Comparison of ENCODE assay signal across 8 mouse cellular contexts in genomic region chr5:137510014-137510501, GRCm38 (mm10). TPM values are rescaled to one million over a fixed set of nuclear protein-coding genes. Genes with fewer than 3 reads are reported as not detected.
A peak's percentile ranks its signal among the peaks of the same experiment; 100 is the strongest.
DNase-seq lines count a peak whose midpoint lies in the region; ATAC-seq and TF ChIP-seq lines count a peak whose summit lies in the region.

No protein-coding gene starts in this region.

- WGBS in embryonic facial prominence, embryonic 15.5 days = under 1% methylated on average over 33 of the region's 52 CpGs
- WGBS in heart, embryonic 11.5 days (ENCODE audit: insufficient replicate concordance) = 2% methylated on average over 31 of the region's 52 CpGs
- WGBS in kidney, embryonic 14.5 days = 2% methylated on average over 30 of the region's 52 CpGs
- WGBS in liver, embryonic 12.5 days (ENCODE audit: insufficient replicate concordance) = 2% methylated on average over 44 of the region's 52 CpGs

- DNase-seq in 416B (ENCODE audit: low read depth) = peak; percentile 66
- DNase-seq in adrenal gland, postnatal 14 days = peak; percentile 87
- peak; percentile 67 to 87 for DNase-seq in spleen, postnatal 4 days (ENCODE audit: low spot score in 2 of 2)

- no peaks in the 10 kb centered on the region for H3K36me3 ChIP-seq in embryonic facial prominence, embryonic 15.5 days
- H3K36me3 ChIP-seq in heart, embryonic 11.5 days (ENCODE audit: control insufficient read depth, insufficient read depth, low read length) = no peaks in the 10 kb centered on the region
- H3K36me3 ChIP-seq in kidney, embryonic 14.5 days (ENCODE audit: control insufficient read depth, insufficient read depth, low read length) = peaks cover 8% of the 10 kb centered on the region; the same call in 1 of the 2 replicates
- H3K36me3 ChIP-seq in liver, embryonic 12.5 days = 0 out of 2 replicates have a peak, but pooled peaks cover 7% of the 10 kb centered on the region
- H3K36me3 ChIP-seq in myocyte (ENCODE audit: control insufficient read depth, insufficient read depth) = no peaks in the 10 kb centered on the region

- TF ChIP-seq POLR2A in myocyte (IDR thresholded peaks at IDR 0.05; ENCODE audit: insufficient read length, low read depth) = peak; percentile 59

- H3K4me1 ChIP-seq in embryonic facial prominence, embryonic 15.5 days = peaks cover 43% of the 10 kb centered on the region
- peaks cover 23% of the 10 kb centered on the region for H3K4me1 ChIP-seq in heart, embryonic 11.5 days (ENCODE audit: control insufficient read depth, insufficient read depth, low read length)
- peaks cover 18% of the 10 kb centered on the region for H3K4me1 ChIP-seq in kidney, embryonic 14.5 days (ENCODE audit: control insufficient read depth, insufficient read depth, low read length)
- peaks cover 46% of the 10 kb centered on the region for H3K4me1 ChIP-seq in liver, embryonic 12.5 days

- peaks cover 44% of the 10 kb centered on the region for H3K79me2 ChIP-seq in myocyte (ENCODE audit: control insufficient read depth, insufficient read depth)

- H3K9ac ChIP-seq in embryonic facial prominence, embryonic 15.5 days = peak overlapping the region; percentile 94
- H3K9ac ChIP-seq in heart, embryonic 11.5 days (ENCODE audit: low read depth, low read length) = peak overlapping the region; percentile 99
- peak overlapping the region; percentile 99 for H3K9ac ChIP-seq in kidney, embryonic 14.5 days (ENCODE audit: low read depth, low read length)
- H3K9ac ChIP-seq in liver, embryonic 12.5 days = peak overlapping the region; percentile 98

- peak overlapping the region; percentile 98 for H3ac ChIP-seq in myocyte (ENCODE audit: control insufficient read depth, insufficient read length)

- no peaks in the 10 kb centered on the region for H3K9me3 ChIP-seq in embryonic facial prominence, embryonic 15.5 days (replicated peaks)
- no peaks in the 10 kb centered on the region for H3K9me3 ChIP-seq in heart, embryonic 11.5 days (replicated peaks; ENCODE audit: control insufficient read depth, low read length)
- H3K9me3 ChIP-seq in kidney, embryonic 14.5 days (ENCODE audit: control insufficient read depth, low read length) = no peaks in the 10 kb centered on the region
- H3K9me3 ChIP-seq in liver, embryonic 12.5 days (replicated peaks) = no peaks in the 10 kb centered on the region

- peak overlapping the region; percentile 88 for H3K27ac ChIP-seq in embryonic facial prominence, embryonic 15.5 days (replicated peaks)
- peak overlapping the region; percentile 78 for H3K27ac ChIP-seq in heart, embryonic 11.5 days (ENCODE audit: low read depth, low read length)
- H3K27ac ChIP-seq in kidney, embryonic 14.5 days (ENCODE audit: low read depth, low read length) = peak overlapping the region; percentile 74; the same call in 1 of the 2 replicates
- peak overlapping the region; percentile 83 for H3K27ac ChIP-seq in liver, embryonic 12.5 days

- peak; percentile 80 for ATAC-seq in embryonic facial prominence, embryonic 15.5 days (ENCODE audit: insufficient number of reproducible peaks, low FRiP score, low TSS enrichment, low read depth)
- peak; percentile 63 for ATAC-seq in heart, embryonic 11.5 days (replicated peaks; ENCODE audit: insufficient number of reproducible peaks, low FRiP score, low TSS enrichment)
- peak; percentile 84 for ATAC-seq in kidney, embryonic 14.5 days (ENCODE audit: low FRiP score, low TSS enrichment)
- peak; percentile 74 for ATAC-seq in liver, embryonic 12.5 days

- no peaks in the 10 kb centered on the region for H3K27me3 ChIP-seq in embryonic facial prominence, embryonic 15.5 days
- H3K27me3 ChIP-seq in heart, embryonic 11.5 days (ENCODE audit: control insufficient read depth, insufficient read depth, low read length) = no peaks in the 10 kb centered on the region
- no peaks in the 10 kb centered on the region for H3K27me3 ChIP-seq in kidney, embryonic 14.5 days (ENCODE audit: control insufficient read depth, insufficient read depth, low read length)
- H3K27me3 ChIP-seq in liver, embryonic 12.5 days (replicated peaks) = no peaks in the 10 kb centered on the region
- no peaks in the 10 kb centered on the region for H3K27me3 ChIP-seq in myocyte (ENCODE audit: control insufficient read depth, insufficient read depth, insufficient read length)

- peak overlapping the region; percentile 79 for H3K4me2 ChIP-seq in embryonic facial prominence, embryonic 15.5 days (replicated peaks)
- peak overlapping the region; percentile 95 for H3K4me2 ChIP-seq in heart, embryonic 11.5 days
- H3K4me2 ChIP-seq in kidney, embryonic 14.5 days (replicated peaks; ENCODE audit: low read depth, low read length) = peak overlapping the region; percentile 84
- H3K4me2 ChIP-seq in liver, embryonic 12.5 days = peak overlapping the region; percentile 95
- peak overlapping the region; percentile 71 for H3K4me2 ChIP-seq in myocyte (ENCODE audit: low read depth)

- H3K4me3 ChIP-seq in embryonic facial prominence, embryonic 15.5 days (replicated peaks) = peak overlapping the region; percentile 87
- peak overlapping the region; percentile 89 for H3K4me3 ChIP-seq in heart, embryonic 11.5 days (ENCODE audit: low read depth, low read length)
- H3K4me3 ChIP-seq in kidney, embryonic 14.5 days (ENCODE audit: low read length) = peak overlapping the region; percentile 84
- peak overlapping the region; percentile 93 for H3K4me3 ChIP-seq in liver, embryonic 12.5 days
- H3K4me3 ChIP-seq in myocyte = peak overlapping the region; percentile 29

TF ChIP-seq in myocyte, 11 proteins besides CTCF, POLR2A, EP300 and RAD21:
- TF ChIP-seq E2F4 (IDR thresholded peaks at IDR 0.05; ENCODE audit: insufficient read depth) (no peak), POLR2AphosphoS2 (IDR thresholded peaks at IDR 0.05; ENCODE audit: insufficient read length, low read depth) (no peak), MYOD1 (IDR thresholded peaks at IDR 0.05; ENCODE audit: control insufficient read depth in 1 of 3, insufficient read length in 2 of 3, low read depth in 2 of 3) (no peak), USF1 (IDR thresholded peaks at IDR 0.05; ENCODE audit: low read depth) (peak; percentile 87)

RNA-seq across cellular contexts. Expression of gene Pop7, which starts 7.7 kb away (rescaled TPM):
- total RNA-seq in adrenal gland, postnatal 14 days (2021) = 22.3 and 26.2 TPM in 2 replicates
- polyA plus RNA-seq in embryonic facial prominence, embryonic 15.5 days (2015; fragmentation: Nextera tagmentation; extraction: Ambion mirVana) = 45.1 and 45.9 TPM in 2 replicates
- 46.5 and 50.0 TPM in 2 replicates for polyA plus RNA-seq in heart, embryonic 11.5 days (2014; fragmentation: Nextera tagmentation; extraction: Ambion mirVana)
- polyA plus RNA-seq in kidney, embryonic 14.5 days (2014; fragmentation: Nextera tagmentation; extraction: Ambion mirVana) = 57.8 and 69.5 TPM in 2 replicates
- polyA plus RNA-seq in liver, embryonic 12.5 days (2016; fragmentation: Nextera tagmentation; extraction: Ambion mirVana) = 48.4 and 55.3 TPM in 2 replicates
- polyA plus RNA-seq in myocyte (2012; fragmentation: generic; extraction: Trizol) = 53.0 TPM

RNA-seq across cellular contexts. Expression of gene Gigyf1, which starts 8.3 kb away (rescaled TPM):
- 30.5 and 36.6 TPM in 2 replicates for total RNA-seq in adrenal gland, postnatal 14 days (2021)
- 12.7 and 15.5 TPM in 2 replicates for polyA plus RNA-seq in embryonic facial prominence, embryonic 15.5 days (2015; fragmentation: Nextera tagmentation; extraction: Ambion mirVana)
- 6.8 and 9.5 TPM in 2 replicates for polyA plus RNA-seq in heart, embryonic 11.5 days (2014; fragmentation: Nextera tagmentation; extraction: Ambion mirVana)
- polyA plus RNA-seq in kidney, embryonic 14.5 days (2014; fragmentation: Nextera tagmentation; extraction: Ambion mirVana) = 16.0 and 18.6 TPM in 2 replicates
- polyA plus RNA-seq in liver, embryonic 12.5 days (2016; fragmentation: Nextera tagmentation; extraction: Ambion mirVana) = 5.6 and 6.0 TPM in 2 replicates
- 9.6 TPM for polyA plus RNA-seq in myocyte (2012; fragmentation: generic; extraction: Trizol)

RNA-seq across cellular contexts. Expression of gene Epo, which starts 23.0 kb away (rescaled TPM):
- total RNA-seq in adrenal gland, postnatal 14 days (2021) = not detected in 2 replicates
- not detected in 2 replicates for polyA plus RNA-seq in embryonic facial prominence, embryonic 15.5 days (2015; fragmentation: Nextera tagmentation; extraction: Ambion mirVana)
- polyA plus RNA-seq in heart, embryonic 11.5 days (2014; fragmentation: Nextera tagmentation; extraction: Ambion mirVana) = not detected in 2 replicates
- polyA plus RNA-seq in kidney, embryonic 14.5 days (2014; fragmentation: Nextera tagmentation; extraction: Ambion mirVana) = not detected in 2 replicates
- polyA plus RNA-seq in liver, embryonic 12.5 days (2016; fragmentation: Nextera tagmentation; extraction: Ambion mirVana) = 1.7 and 2.3 TPM in 2 replicates
- polyA plus RNA-seq in myocyte (2012; fragmentation: generic; extraction: Trizol) = not detected

RNA-seq across cellular contexts. Expression of gene Gnb2, which starts 23.3 kb away (rescaled TPM):
- 574 and 611 TPM in 2 replicates for total RNA-seq in adrenal gland, postnatal 14 days (2021)
- polyA plus RNA-seq in embryonic facial prominence, embryonic 15.5 days (2015; fragmentation: Nextera tagmentation; extraction: Ambion mirVana) = 442 and 451 TPM in 2 replicates
- polyA plus RNA-seq in heart, embryonic 11.5 days (2014; fragmentation: Nextera tagmentation; extraction: Ambion mirVana) = 307 and 318 TPM in 2 replicates
- 427 and 433 TPM in 2 replicates for polyA plus RNA-seq in kidney, embryonic 14.5 days (2014; fragmentation: Nextera tagmentation; extraction: Ambion mirVana)
- polyA plus RNA-seq in liver, embryonic 12.5 days (2016; fragmentation: Nextera tagmentation; extraction: Ambion mirVana) = 215 and 221 TPM in 2 replicates
- polyA plus RNA-seq in myocyte (2012; fragmentation: generic; extraction: Trizol) = 632 TPM

RNA-seq across cellular contexts. Expression of gene Zan, which starts 33.2 kb away (rescaled TPM):
- not detected in 2 replicates for total RNA-seq in adrenal gland, postnatal 14 days (2021)
- 0.21 and 0.23 TPM in 2 replicates for polyA plus RNA-seq in embryonic facial prominence, embryonic 15.5 days (2015; fragmentation: Nextera tagmentation; extraction: Ambion mirVana)
- 0.03 and 0.11 TPM in 2 replicates for polyA plus RNA-seq in heart, embryonic 11.5 days (2014; fragmentation: Nextera tagmentation; extraction: Ambion mirVana)
- 0.17 and 0.60 TPM in 2 replicates for polyA plus RNA-seq in kidney, embryonic 14.5 days (2014; fragmentation: Nextera tagmentation; extraction: Ambion mirVana)
- 0.29 and 0.31 TPM in 2 replicates for polyA plus RNA-seq in liver, embryonic 12.5 days (2016; fragmentation: Nextera tagmentation; extraction: Ambion mirVana)
- 0.01 TPM for polyA plus RNA-seq in myocyte (2012; fragmentation: generic; extraction: Trizol)

Comparison
In these comparisons a context has a peak if more than half of its experiments do, and no peak if none do; other contexts are left out.
1. Peak in every context shown above with its lines: DNase-seq, ATAC-seq, H3K4me3 ChIP-seq and H3K27ac ChIP-seq.
2. H3K4me3 ChIP-seq: peak in every context shown above with its lines; median percentile 93 in liver, embryonic 12.5 days; 89 in heart, embryonic 11.5 days; 87 in embryonic facial prominence, embryonic 15.5 days; 84 in kidney, embryonic 14.5 days; 29 in myocyte.